Mouse (Mus musculus) c-Kit-positive CD71-positive TER-119-positive erythroid progenitor cells, embryonic 14.5 days (primary cell): Measurements from ENCODE around the gene Serpine2.

Experiments used
- DNase-seq: peaks from one replicate; pipeline ENCODE4 v3.0.0-alpha.2; 2013; ENCODE audit warnings: low spot score

Gene Serpine2

GRCm38 (mm10) chr1:79861130-79861942 is at the start of gene Serpine2:
Serpine2 (minus strand) TSS chr1:79861180.
- no peak for DNase-seq

GRCm38 (mm10) chr1:79907811-79908210 is 46.8 kb upstream of the Serpine2 start:
- no peak for DNase-seq

GRCm38 (mm10) chr1:79905241-79905640 is 44.3 kb upstream of the Serpine2 start:
- no peak for DNase-seq

GRCm38 (mm10) chr1:79902901-79903300 is 41.9 kb upstream of the Serpine2 start:
- no peak for DNase-seq

DNA sequence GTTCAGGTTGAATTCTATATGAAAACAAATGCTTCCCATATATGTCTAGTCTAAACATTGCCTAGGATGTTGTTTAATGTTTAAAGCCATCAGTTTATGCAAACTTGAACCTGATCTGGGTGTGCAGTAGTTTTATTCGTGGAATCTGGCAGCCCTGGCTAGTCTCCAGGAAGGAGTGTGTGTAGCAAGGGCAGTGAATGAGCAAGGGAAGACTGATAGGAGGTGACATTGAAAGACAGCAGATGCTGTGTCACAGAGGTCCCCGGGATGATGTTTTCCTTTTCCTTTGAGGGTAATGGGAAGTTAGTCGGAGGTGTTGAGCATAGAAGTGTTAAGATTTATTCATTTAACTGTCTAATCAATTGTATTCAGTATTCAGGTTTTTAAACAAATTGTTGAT is 21.7 kb upstream of the Serpine2 start:
- no peak for DNase-seq

GRCm38 (mm10) chr1:79874741-79875140 is 13.8 kb upstream of the Serpine2 start:
- no peak for DNase-seq

DNA sequence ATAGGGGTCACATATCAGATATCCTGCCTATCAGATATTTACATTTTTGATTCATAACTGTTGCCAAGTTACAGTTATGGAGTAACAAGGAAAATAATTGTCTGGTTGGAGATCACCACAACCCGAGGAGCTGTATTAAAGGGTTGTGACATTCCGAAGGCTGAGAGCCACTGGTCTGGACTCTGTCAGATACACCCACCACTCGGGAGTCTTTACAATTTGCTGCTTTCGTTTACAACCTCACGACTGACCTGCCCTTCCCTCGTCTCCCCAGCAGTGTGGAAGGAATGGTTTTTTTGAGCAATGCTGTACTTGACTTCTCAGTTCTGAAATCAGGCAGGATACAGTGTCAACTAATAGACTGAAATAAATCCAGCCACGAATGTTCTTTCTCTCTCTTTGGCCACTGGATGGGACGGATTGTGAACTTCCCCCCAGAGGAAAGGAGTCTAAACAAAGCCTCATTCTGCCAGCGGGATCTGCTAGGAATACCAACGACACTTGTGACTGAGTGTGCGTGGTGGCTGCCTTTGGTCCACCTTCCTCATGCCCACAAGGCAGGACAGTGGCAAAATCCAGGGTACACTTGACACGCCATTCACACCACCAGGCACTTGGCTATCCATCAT is 455 bp downstream of the Serpine2 start:
- DNase-seq: no peak

GRCm38 (mm10) chr1:79859975-79860374 is 1.0 kb downstream of the Serpine2 start:
- no peak for DNase-seq

- DNase-seq: no peak
Measured at GRCm38 (mm10) chr1:79859026-79859425, 2.0 kb downstream of the Serpine2 start.

DNA sequence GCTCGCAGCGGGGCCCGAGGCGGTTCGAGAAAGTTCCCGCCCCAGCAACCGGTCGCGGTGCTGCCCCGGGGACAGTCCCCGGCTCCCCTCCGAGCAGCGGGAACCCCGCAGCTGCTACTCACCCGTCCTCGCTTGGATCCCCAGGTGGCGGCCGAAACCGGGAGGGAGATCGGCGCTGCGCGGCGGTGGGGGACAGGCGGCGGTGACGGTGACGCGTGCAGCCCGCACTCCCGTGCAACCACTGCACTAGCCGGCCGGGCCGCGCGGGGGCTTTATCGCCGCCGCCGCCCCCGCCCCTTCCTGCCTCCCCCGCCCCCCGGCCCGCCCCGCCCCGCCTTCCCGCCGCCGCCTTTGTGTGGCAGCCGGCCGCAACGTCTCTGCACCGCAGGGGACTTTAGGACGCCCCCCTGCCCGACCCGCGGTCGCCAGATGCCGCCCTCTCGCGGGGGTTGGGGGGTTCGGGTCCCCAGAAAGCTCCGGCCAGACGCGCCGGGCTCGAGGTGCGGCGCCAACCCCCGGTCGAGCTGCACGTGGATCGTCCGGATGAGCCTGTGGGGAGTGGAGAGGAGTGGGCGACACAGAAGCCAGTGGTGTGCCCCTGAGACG is 2.5 kb downstream of the Serpine2 start:
- no peak for DNase-seq

DNA sequence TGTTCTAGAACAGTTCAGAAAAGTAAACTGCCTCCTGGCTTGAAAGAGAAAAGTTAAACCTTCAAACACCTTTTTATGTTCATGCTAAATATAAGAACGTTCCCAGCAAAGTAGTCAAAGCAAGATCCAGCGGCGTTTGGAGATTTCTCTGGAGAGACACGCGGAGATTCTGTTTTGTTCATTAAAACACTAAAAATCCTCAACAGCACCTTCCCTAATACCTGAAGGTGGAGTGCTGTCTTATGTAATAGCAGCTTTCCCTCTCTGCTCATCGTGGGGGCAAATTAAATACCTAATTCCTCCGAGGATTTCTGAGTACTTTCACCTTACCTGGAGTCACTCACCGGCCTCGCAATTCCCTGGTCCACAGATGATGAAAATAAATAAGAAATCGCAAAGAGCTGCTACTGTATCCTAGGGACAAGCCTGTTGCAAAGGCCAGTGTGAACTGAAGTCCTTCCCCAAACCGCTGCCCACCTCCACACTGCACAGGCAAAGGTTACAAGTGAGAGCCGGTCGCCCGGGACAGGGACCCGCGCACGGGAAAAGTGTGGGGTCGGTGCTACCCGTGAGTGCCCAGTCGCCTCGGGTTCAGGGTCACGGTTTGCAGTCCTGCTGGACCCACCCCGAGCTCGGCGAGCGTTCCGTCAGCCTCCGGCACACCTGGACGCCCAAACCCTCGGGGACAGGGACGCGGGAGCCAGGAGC is 3.1 kb downstream of the Serpine2 start:
- no peak for DNase-seq

DNA sequence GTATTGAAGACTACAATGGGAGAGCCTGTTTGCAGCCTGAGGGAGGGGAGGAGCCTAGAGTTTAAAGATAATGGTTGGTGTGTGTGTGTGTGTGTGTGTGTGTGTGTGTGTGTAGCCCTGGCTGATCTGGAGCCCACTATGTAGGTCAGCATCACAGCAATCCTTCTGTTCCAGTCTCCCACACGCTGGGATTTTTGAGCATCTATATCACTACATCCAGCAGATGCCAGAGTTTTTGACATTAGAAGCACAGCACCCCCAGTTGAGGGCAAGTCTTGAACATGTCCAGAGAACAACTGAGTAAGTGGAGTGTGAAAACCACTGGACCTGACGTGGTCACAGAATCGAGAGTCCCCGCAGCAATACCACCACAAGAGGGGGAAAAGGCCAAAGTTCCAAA is 4.2 kb downstream of the Serpine2 start:
- no peak for DNase-seq

- no peak for DNase-seq
Measured at GRCm38 (mm10) chr1:79853527-79853926, 7.5 kb downstream of the Serpine2 start.

DNA sequence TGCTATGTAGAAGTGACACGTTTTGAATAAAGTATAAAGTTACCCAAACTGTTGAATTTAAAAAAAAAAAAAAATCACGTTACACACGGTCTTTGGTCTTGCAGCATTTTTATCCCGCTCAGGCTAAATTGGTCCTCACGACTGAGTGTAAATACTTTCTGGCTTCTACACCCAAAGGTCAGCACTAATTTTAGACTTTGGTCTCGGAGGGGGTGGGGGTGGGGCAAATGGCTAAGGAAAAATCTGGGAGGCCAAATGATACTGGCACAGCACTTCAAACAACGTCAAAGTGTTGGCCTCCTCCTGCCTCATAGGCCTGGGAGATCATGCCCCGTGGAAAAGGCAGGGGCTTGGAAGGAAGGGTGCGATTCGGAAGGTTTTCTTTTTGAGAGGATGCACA is 10.6 kb downstream of the Serpine2 start:
- DNase-seq: no peak

DNA sequence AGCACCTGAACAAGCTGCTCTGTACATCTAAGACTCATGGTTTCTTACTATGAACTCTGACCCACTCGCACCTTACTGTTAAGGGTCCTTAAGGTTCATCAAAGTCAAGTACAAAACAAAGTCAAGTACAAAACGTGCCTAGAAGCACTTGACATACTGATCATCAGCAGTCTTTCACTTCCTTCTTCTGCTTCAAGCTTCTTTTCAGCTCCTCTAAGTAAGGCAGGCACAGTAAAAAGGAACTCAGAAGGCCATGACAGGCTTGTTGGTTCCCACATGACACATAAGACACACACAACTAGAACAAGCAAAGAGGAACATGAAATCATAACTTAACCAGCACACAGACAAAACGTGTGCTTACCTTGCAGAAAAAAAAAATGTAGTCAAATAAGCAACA is 12.3 kb downstream of the Serpine2 start:
- no peak for DNase-seq

DNA sequence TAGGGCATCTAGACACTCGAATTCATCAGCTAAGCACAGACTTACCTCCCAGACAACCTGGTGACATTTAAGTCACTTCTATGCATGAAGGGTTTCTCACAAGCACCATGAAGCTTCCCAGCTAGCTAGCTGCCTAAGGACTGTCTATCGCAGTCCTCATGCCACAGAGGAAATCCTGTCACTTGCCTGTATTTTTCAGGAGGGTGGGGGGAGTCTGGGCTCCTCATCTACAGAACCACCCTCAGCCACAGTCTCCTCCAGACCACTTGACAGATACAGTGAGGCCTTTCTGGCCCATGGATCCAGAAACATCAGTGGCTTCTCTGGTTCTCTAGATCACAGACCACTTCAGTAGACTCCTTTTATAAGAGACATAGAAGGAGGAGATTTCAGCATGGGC is 14.1 kb downstream of the Serpine2 start:
- DNase-seq: no peak

- no peak for DNase-seq
Measured at GRCm38 (mm10) chr1:79832719-79833404, 28.1 kb downstream of the Serpine2 start.

GRCm38 (mm10) chr1:79823951-79824633 is 36.9 kb downstream of the Serpine2 start:
- DNase-seq: no peak

GRCm38 (mm10) chr1:79822806-79823525 is 38.0 kb downstream of the Serpine2 start:
- DNase-seq: no peak

GRCm38 (mm10) chr1:79819296-79819879 is 41.6 kb downstream of the Serpine2 start:
- DNase-seq: no peak
